Mouse (Mus musculus) heart, adult 18-20 months (tissue): Measurements from ENCODE around the gene Zfp853. TPM values are rescaled to one million over a fixed set of nuclear protein-coding genes. Genes with fewer than 3 reads are reported as not detected.

Source experiments
- DNase-seq, 2 experiments: peaks; one replicate each; pipeline ENCODE4 v3.0.0; 2021 to 2022; ENCODE audit warnings: mixed read lengths in 1 of 2
- total RNA-seq, 2 experiments: library from RNA; stranded (reverse); gene quantifications; 2 replicates each; pipeline ENCODE4 v1.2.3; 2021

The Zfp853 gene
- total RNA-seq, 2 experiments from 2014 or later: 0.13 TPM; not detected in 1

- DNase-seq: no peak
Measured at GRCm38 (mm10) chr5:143252791-143253185, 40.6 kb downstream of the Zfp853 start.

GRCm38 (mm10) chr5:143252039-143252438 lies 41.4 kb downstream of the Zfp853 start:
- DNase-seq: no peak

- DNase-seq: no peak
Measured at GRCm38 (mm10) chr5:143244926-143245325, 48.5 kb downstream of the Zfp853 start.

Other genes starting within 250 kb of the Zfp853 start
- 10 to 100 TPM; 23.3 to 25.7 TPM for gene Rnf216, start 180.6 kb downstream of the Zfp853 start, total RNA-seq
- gene Olfr718-ps1, start 146.0 kb downstream of the Zfp853 start, total RNA-seq: not detected
- gene Rbak, start 112.8 kb downstream of the Zfp853 start, total RNA-seq: 1 to 10 TPM; 3.5 to 4.6 TPM
- gene Spdye4b, start 112.6 kb downstream of the Zfp853 start, total RNA-seq: not detected
- not detected for gene Spdye4a, start 66.7 kb downstream of the Zfp853 start, total RNA-seq
- gene Zfp12, start 58.5 kb downstream of the Zfp853 start, total RNA-seq: 1 to 10 TPM; 8.3 to 9.6 TPM
- 1 to 10 TPM; 5.5 to 5.7 TPM for gene Zfp316, start 23.6 kb downstream of the Zfp853 start, total RNA-seq
- gene E130309D02Rik, start 21.7 kb upstream of the Zfp853 start, total RNA-seq: 10 to 100 TPM; 15.1 to 18.2 TPM
- gene Zdhhc4, start 35.6 kb upstream of the Zfp853 start, total RNA-seq: 10 to 100 TPM; 25.1 to 26.3 TPM
- not detected for gene Grid2ip, start 63.7 kb upstream of the Zfp853 start, total RNA-seq
- 10 to 100 TPM; 48.7 to 49.0 TPM for gene Kdelr2, start 110.2 kb upstream of the Zfp853 start, total RNA-seq
- gene Daglb, start 171.0 kb upstream of the Zfp853 start, total RNA-seq: 1 to 10 TPM; 8.1 to 9.6 TPM
- 100 to 1,000 TPM; 228 to 240 TPM for gene Rac1, start 234.4 kb upstream of the Zfp853 start, total RNA-seq